Mouse (Mus musculus) CH12.LX (cell line): ENCODE results near the gene Trim7.

Source experiments
- CTCF ChIP-seq, 2 experiments: IDR thresholded peaks in 1 of 2; conservative IDR thresholded peaks in 1 of 2; 2 replicates each; pipeline ENCODE4 v1.5.1; 2011 to 2012; ENCODE audit warnings: low read depth in 2 of 2, low read length in 2 of 2, improper control_type of control experiment in 1 of 2, inconsistent platforms in 1 of 2, mild to moderate bottlenecking in 1 of 2, moderate library complexity in 1 of 2
- HCFC1 ChIP-seq: IDR thresholded peaks from 2 replicates; pipeline ENCODE4 v1.6.1; 2012; ENCODE audit warnings: low read depth, mild to moderate bottlenecking, inconsistent platforms, low read length, improper control_type of control experiment
- POLR2A ChIP-seq: IDR thresholded peaks from 2 replicates; pipeline ENCODE4 v1.6.1; 2011; ENCODE audit warnings: low read depth, mild to moderate bottlenecking, improper control_type of control experiment, low read length
- ZNF384 ChIP-seq: IDR thresholded peaks from 2 replicates; pipeline ENCODE4 v1.6.1; 2012; ENCODE audit warnings: low read depth, low read length, improper control_type of control experiment, inconsistent platforms

- TF ChIP-seq HCFC1 (no peak), CTCF (conservative IDR thresholded peaks at IDR 0.05 in 1 of 2, IDR thresholded peaks at IDR 0.05 in 1 of 2; ENCODE audit: low read depth in 2 of 2, low read length in 2 of 2) (no peak), ZNF384 (no peak), POLR2A (no peak)
Measured at GRCm38 (mm10) chr11:48870781-48871180, 44.8 kb downstream of the Trim7 start.
